Mouse (Mus musculus): ENCODE measurements at regions not wholly inside any gene's neighbourhood (a gene's known extent, or its start where the extent isn't known, plus 50 kb on each side); places are given as distances from the start of the nearest gene placed in this dataset.

- no peak for DNase-seq (ENCODE audit: low read depth, low spot score)
- H3K27ac ChIP-seq (ENCODE audit: insufficient read depth, low read depth, low read length, poor library complexity, severe bottlenecking) = no peak overlapping the region
- TF ChIP-seq CHD2 (IDR thresholded peaks at IDR 0.05; ENCODE audit: low read depth, low read length) (no peak), ZNF384 (IDR thresholded peaks at IDR 0.05; ENCODE audit: low read depth, low read length) (no peak), HCFC1 (IDR thresholded peaks at IDR 0.05; ENCODE audit: borderline replicate concordance, insufficient read depth, low read length) (no peak), MAFK (IDR thresholded peaks at IDR 0.05; ENCODE audit: insufficient read depth, low read depth, low read length) (no peak), ZC3H11A (IDR thresholded peaks at IDR 0.05; ENCODE audit: borderline replicate concordance, low read depth, low read length) (no peak)
Measured at GRCm38 (mm10) chr14:40703451-40703850, 189.6 kb downstream of the Sh2d4b start.

DNA sequence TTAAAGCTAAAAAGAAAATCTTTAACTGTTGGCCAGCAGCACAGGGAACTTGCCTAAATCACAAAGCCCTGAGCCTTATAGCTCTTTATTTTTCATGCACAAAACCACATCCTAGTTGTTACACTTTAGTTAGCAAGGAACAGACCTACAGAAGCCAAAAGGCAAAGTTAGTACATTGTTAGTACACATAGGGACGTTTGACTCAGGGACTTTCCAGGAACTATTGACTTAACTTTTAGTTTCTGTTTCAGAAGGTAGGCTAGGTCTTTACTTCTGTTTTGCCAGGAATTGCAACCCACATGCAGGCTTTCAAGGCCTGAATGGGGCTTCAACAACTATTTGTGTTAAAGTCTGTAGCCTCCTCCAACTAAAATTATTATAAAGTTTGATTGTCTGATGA, 211.4 kb downstream of the Sh2d4b start:
- TF ChIP-seq CHD2 (IDR thresholded peaks at IDR 0.05; ENCODE audit: low read depth, low read length) = no peak
- TF ChIP-seq ZC3H11A (IDR thresholded peaks at IDR 0.05; ENCODE audit: borderline replicate concordance, low read depth, low read length) = no peak
- no peak for TF ChIP-seq HCFC1 (IDR thresholded peaks at IDR 0.05; ENCODE audit: borderline replicate concordance, insufficient read depth, low read length)
- TF ChIP-seq MAFK (IDR thresholded peaks at IDR 0.05; ENCODE audit: insufficient read depth, low read depth, low read length) = no peak
- no peak for TF ChIP-seq ZNF384 (IDR thresholded peaks at IDR 0.05; ENCODE audit: low read depth, low read length)
- in situ Hi-C loops (cut with MboI; ENCODE audit: low sequenced_read_pairs in 2 of 2, unreplicated experiment in 2 of 2) = loop anchor here in 1 of 2 experiments (10.0 kb wide), 1 partner anchor 57 kb away; no protein-coding TSS in a partner anchor
- Histone ChIP-seq H3K9me3 (ENCODE audit: control insufficient read depth, insufficient read depth, low read depth, low read length) (no peaks in the 10 kb centered on the region), H3K4me3 (ENCODE audit: insufficient read depth in 1 of 2, low read depth in 1 of 2, low read length in 2 of 2, poor library complexity in 1 of 2, severe bottlenecking in 1 of 2) (no peak overlapping the region), H3K9ac (ENCODE audit: insufficient read depth, low read depth, low read length, poor library complexity, severe bottlenecking) (no peak overlapping the region), H3K4me1 (ENCODE audit: control insufficient read depth in 2 of 2, insufficient read depth in 2 of 2, low read length in 2 of 2, poor library complexity in 1 of 2) (no peaks in the 10 kb centered on the region), H3K27ac (ENCODE audit: insufficient read depth, low read depth, low read length, poor library complexity, severe bottlenecking) (no peak overlapping the region), H3K36me3 (ENCODE audit: control insufficient read depth, insufficient read depth, low read length, poor library complexity, severe bottlenecking) (no peaks in the 10 kb centered on the region)
- DNase-seq (ENCODE audit: low read depth, low spot score) = no peak

More at GRCm38 (mm10) chr14:40703451-40703850, 189.6 kb downstream of the Sh2d4b start:
- in situ Hi-C loops (cut with MboI; ENCODE audit: low sequenced_read_pairs in 2 of 2, unreplicated experiment in 2 of 2) = no loop called here
- H3K4me1 ChIP-seq (ENCODE audit: control insufficient read depth in 2 of 2, insufficient read depth in 2 of 2, low read length in 2 of 2, poor library complexity in 1 of 2) = no peaks in the 10 kb centered on the region
- no peak overlapping the region for H3K4me3 ChIP-seq (ENCODE audit: insufficient read depth in 1 of 2, low read depth in 1 of 2, low read length in 2 of 2, poor library complexity in 1 of 2, severe bottlenecking in 1 of 2)
- no peaks in the 10 kb centered on the region for H3K36me3 ChIP-seq (ENCODE audit: control insufficient read depth, insufficient read depth, low read length, poor library complexity, severe bottlenecking)
- no peak overlapping the region for H3K9ac ChIP-seq (ENCODE audit: insufficient read depth, low read depth, low read length, poor library complexity, severe bottlenecking)
- H3K9me3 ChIP-seq (ENCODE audit: control insufficient read depth, insufficient read depth, low read depth, low read length) = no peaks in the 10 kb centered on the region

GRCm38 (mm10) chr14:40653558-40653957, 239.5 kb downstream of the Sh2d4b start:
- Histone ChIP-seq H3K9me3 (ENCODE audit: control insufficient read depth, insufficient read depth, low read depth, low read length) (no peaks in the 10 kb centered on the region), H3K27ac (ENCODE audit: insufficient read depth, low read depth, low read length, poor library complexity, severe bottlenecking) (no peak overlapping the region), H3K9ac (ENCODE audit: insufficient read depth, low read depth, low read length, poor library complexity, severe bottlenecking) (no peak overlapping the region), H3K4me1 (ENCODE audit: control insufficient read depth in 2 of 2, insufficient read depth in 2 of 2, low read length in 2 of 2, poor library complexity in 1 of 2) (peaks cover 1 to 2% of the 10 kb centered on the region in 2 experiments; a peak in 1 of 4 replicates), H3K36me3 (ENCODE audit: control insufficient read depth, insufficient read depth, low read length, poor library complexity, severe bottlenecking) (no peaks in the 10 kb centered on the region), H3K4me3 (ENCODE audit: insufficient read depth in 1 of 2, low read depth in 1 of 2, low read length in 2 of 2, poor library complexity in 1 of 2, severe bottlenecking in 1 of 2) (no peak overlapping the region)
- peak; percentile 15 for DNase-seq (ENCODE audit: low read depth, low spot score)
- no peak for TF ChIP-seq CHD2 (IDR thresholded peaks at IDR 0.05; ENCODE audit: low read depth, low read length)
- TF ChIP-seq HCFC1 (IDR thresholded peaks at IDR 0.05; ENCODE audit: borderline replicate concordance, insufficient read depth, low read length) = no peak
- TF ChIP-seq ZC3H11A (IDR thresholded peaks at IDR 0.05; ENCODE audit: borderline replicate concordance, low read depth, low read length) = no peak
- TF ChIP-seq MAFK (IDR thresholded peaks at IDR 0.05; ENCODE audit: insufficient read depth, low read depth, low read length) = no peak
- in situ Hi-C loops (cut with MboI; ENCODE audit: low sequenced_read_pairs in 2 of 2, unreplicated experiment in 2 of 2) = no loop called here

Measured in ES-E14 (cell line).